Mouse (Mus musculus) gastrocnemius, adult 2 months (tissue): Measurements from ENCODE around the gene Rims3. TPM values are rescaled to one million over a fixed set of nuclear protein-coding genes. Genes with fewer than 3 reads are reported as not detected.

Experiments used
- DNase-seq: peaks from one replicate; pipeline ENCODE4 v3.0.0; 2022
- H3K27ac ChIP-seq: fragments of 200-600 bp; 2 replicates; pipeline ENCODE4 v1.8.1; 2022; ENCODE audit warnings: mild to moderate bottlenecking
- H3K4me3 ChIP-seq: fragments of 200-600 bp; 2 replicates; pipeline ENCODE4 v1.8.1; 2022; ENCODE audit warnings: mild to moderate bottlenecking, moderate library complexity
- CTCF ChIP-seq: fragments of 200-600 bp; IDR thresholded peaks from 2 replicates; pipeline ENCODE4 v1.8.1; 2022; ENCODE audit warnings: antibody characterized with exemption, mild to moderate bottlenecking, moderate library complexity
- intact Hi-C: fragments of 180-260 bp; cut with DNase I; formaldehyde crosslinking; loops from one replicate; pipeline ENCODE4 v1.15.1; 2025
- microRNA-seq: library from miRNA; unstranded; fragments of <30 nt; microRNA quantifications from one replicate; pipeline ENCODE4 v1.2.0, GENCODE M21; 2021
- total RNA-seq, 2 experiments: library from RNA; stranded (reverse); gene quantifications; 2 replicates each; pipeline ENCODE4 v1.2.3; 2021

Gene Rims3
- total RNA-seq, 2 experiments from 2014 or later: 0.03 TPM; not detected in 1

DNA sequence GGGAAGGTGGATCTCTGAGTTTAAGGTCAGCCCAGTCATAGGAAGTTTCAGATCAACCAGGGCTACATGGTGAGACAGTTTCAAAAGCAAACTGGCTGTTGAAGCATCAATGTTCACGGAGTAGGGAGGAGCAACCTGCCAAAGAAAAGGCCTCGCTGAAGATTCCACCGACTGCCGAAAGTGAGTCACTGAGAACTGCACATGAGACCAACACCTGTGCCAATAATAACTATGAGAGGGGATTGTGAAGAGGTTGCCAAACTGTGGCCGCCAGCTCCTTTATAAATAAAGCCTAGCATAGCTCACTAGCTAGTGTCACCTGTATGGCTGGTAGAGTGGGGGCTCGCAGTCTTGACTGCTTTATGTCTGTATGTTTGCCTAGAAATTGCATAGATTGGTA lies 56.5 kb downstream of the Rims3 start:
- no peak for DNase-seq
- Histone ChIP-seq H3K27ac (no peak overlapping the region), H3K4me3 (no peak overlapping the region)
- intact Hi-C loops: no loop called here
- TF ChIP-seq CTCF: no peak

GRCm38 (mm10) chr4:120912866-120913265 lies 58.2 kb downstream of the Rims3 start:
- no peak overlapping the region for H3K27ac ChIP-seq
- no peak for TF ChIP-seq CTCF
- intact Hi-C loops: no loop called here
- H3K4me3 ChIP-seq: no peak overlapping the region
- DNase-seq: no peak

DNA sequence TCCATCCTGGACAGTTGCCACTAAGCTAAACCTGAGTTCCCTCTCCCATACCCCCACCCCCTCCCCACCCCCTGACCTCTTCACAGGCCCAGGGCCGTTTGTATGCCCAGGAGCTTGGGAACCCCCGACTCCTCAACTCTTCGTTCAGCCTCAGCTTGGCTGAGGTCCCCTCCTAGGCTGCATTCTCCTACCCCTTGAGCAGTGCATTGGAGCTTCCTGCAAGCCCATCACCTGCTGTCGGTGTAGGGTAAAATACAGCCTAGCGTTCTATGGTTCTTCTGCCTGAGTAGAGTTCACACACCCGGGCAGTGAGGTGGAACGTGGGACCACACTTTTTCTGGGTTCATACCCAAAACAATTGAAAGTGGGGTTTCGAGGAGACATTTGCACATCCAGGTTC lies 58.8 kb downstream of the Rims3 start:
- no peak overlapping the region for H3K27ac ChIP-seq
- TF ChIP-seq CTCF: no peak
- intact Hi-C loops: no loop called here
- DNase-seq: no peak
- H3K4me3 ChIP-seq: no peak overlapping the region

- Histone ChIP-seq H3K4me3 (no peak overlapping the region), H3K27ac (no peak overlapping the region)
- no peak for DNase-seq
- TF ChIP-seq CTCF: no peak
- intact Hi-C loops: no loop called here
These were observed 59.2 kb downstream of the Rims3 start for GRCm38 (mm10) chr4:120913861-120914260.

- Histone ChIP-seq H3K4me3 (no peak overlapping the region), H3K27ac (no peak overlapping the region)
- intact Hi-C loops: no loop called here
- DNase-seq: no peak
- no peak for TF ChIP-seq CTCF
These were observed 59.9 kb downstream of the Rims3 start for GRCm38 (mm10) chr4:120914501-120914900.

DNA sequence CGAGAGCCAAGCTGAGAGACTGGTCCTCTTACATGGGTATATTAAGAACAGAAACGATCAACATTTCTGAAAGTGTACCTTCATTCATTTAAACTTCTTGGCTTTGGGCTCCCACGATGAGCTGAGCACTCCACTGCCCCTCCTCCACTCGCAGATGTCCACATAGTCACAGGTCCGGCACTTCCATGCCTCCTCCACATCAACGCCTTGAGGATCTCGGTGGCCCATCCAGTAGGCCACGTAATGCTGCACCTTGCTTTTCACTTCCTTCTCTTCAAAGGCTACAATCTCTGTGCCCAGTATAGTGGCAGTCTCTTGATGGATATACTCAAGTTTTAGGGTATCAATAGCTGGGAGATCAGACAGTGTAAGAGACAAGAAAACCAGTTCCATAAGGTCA lies 66.8 kb downstream of the Rims3 start:
- Histone ChIP-seq H3K27ac (no peak overlapping the region), H3K4me3 (no peak overlapping the region)
- DNase-seq: no peak
- intact Hi-C loops: no loop called here
- no peak for TF ChIP-seq CTCF

- peak; percentile 93 for DNase-seq
- Histone ChIP-seq H3K27ac (peak within 1 kb of the TSS; percentile 94), H3K4me3 (peak within 1 kb of the TSS; percentile 95)
- TF ChIP-seq CTCF: no peak
- intact Hi-C loops: no loop called here
These were observed 70.1 kb downstream of the Rims3 start, which contains the start of gene Exo5 for GRCm38 (mm10) chr4:120924554-120925299. Gene Exo5 (minus strand): TSS chr4:120925017.

- TF ChIP-seq CTCF: peak; percentile 34
- Histone ChIP-seq H3K27ac (peak overlapping the region; percentile 94), H3K4me3 (peak overlapping the region; percentile 95)
- intact Hi-C loops: no loop called here
- DNase-seq: peak; percentile 26
These were observed 70.8 kb downstream of the Rims3 start for GRCm38 (mm10) chr4:120925386-120925785.

GRCm38 (mm10) chr4:120928686-120929085 lies 74.1 kb downstream of the Rims3 start:
- Histone ChIP-seq H3K27ac (no peak overlapping the region), H3K4me3 (no peak overlapping the region)
- peak; percentile 25 for DNase-seq
- TF ChIP-seq CTCF: 0 out of 2 replicates have a peak, but pooled peaks have one; percentile 1
- intact Hi-C loops: no loop called here

- no peak overlapping the region for H3K4me3 ChIP-seq
- no peak for DNase-seq
- no peak overlapping the region for H3K27ac ChIP-seq
- no peak for TF ChIP-seq CTCF
- intact Hi-C loops: no loop called here
These were observed 76.1 kb downstream of the Rims3 start for GRCm38 (mm10) chr4:120930736-120931135.

GRCm38 (mm10) chr4:120935006-120935405 lies 80.4 kb downstream of the Rims3 start:
- no peak overlapping the region for H3K4me3 ChIP-seq
- intact Hi-C loops: no loop called here
- no peak for TF ChIP-seq CTCF
- DNase-seq: no peak
- no peak overlapping the region for H3K27ac ChIP-seq

Small RNAs within 50 kb of the gene (microRNA-seq; reads per million reads assigned to microRNA genes)
- gene Gm23936: not detected

Other genes with a start within 250 kb of the Rims3 start
- gene Cited4, start 188.2 kb upstream of the Rims3 start, total RNA-seq: 10 to 100 TPM in 1 of 2 experiments, 1 to 10 TPM in 1; 9.9 to 16.3 TPM
- 10 to 100 TPM; 13.4 to 14.5 TPM for gene Kcnq4, start 106.2 kb upstream of the Rims3 start, total RNA-seq
- 10 to 100 TPM; 45.2 to 47.9 TPM for gene Nfyc, start 23.2 kb upstream of the Rims3 start, total RNA-seq
- gene Exo5, start 70.2 kb downstream of the Rims3 start, total RNA-seq: under 1 TPM; 0.74 to 0.78 TPM
- gene Zfp69, start 96.9 kb downstream of the Rims3 start, total RNA-seq: under 1 TPM; 0.20 to 0.42 TPM
- gene Smap2, start 162.4 kb downstream of the Rims3 start, total RNA-seq: 10 to 100 TPM; 10.8 to 18.2 TPM
- gene Col9a2, start 184.6 kb downstream of the Rims3 start, total RNA-seq: under 1 TPM in 1 of 2 experiments, not detected in 1; 0.20 TPM
- 10 to 100 TPM; 15.0 to 20.3 TPM for gene Zmpste24, start 243.4 kb downstream of the Rims3 start, total RNA-seq